8 mouse cellular contexts compared by ENCODE assay signal in the genomic region with DNA sequence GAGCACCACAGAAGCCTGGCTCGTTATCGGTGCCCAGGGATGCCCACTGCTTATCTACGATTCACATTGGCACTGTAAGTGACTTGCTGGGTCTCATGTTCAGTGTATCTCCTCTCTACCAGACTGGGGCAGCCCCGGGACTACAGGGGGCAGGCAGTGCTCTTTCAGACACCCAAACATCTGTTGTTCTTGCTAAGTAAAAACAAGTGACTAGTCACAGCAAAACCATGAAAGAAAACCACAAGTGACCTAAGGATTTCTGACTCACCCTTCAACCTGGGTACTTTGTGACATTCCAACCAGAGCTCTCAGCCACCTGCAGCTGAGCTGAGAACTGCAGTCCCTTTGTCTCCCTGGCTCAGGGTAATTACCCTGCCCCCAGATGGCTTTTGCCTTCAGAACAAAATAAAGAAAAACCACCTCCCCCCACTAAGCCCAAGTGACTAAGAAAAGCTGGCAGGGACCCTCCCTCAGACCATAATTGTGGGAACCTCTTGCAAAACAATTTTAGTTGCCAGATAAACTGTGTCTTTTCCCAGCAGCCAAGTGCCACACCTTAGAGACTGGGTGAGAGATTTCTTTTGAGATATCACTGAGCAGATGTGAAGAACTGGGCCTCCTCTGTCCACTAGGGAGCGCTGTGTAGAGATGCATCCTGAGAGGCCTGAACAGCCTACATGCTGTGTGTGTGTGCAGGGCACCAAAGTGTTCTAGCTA. TPM values are rescaled to one million over a fixed set of nuclear protein-coding genes. Genes with fewer than 3 reads are reported as not detected.
DNase-seq lines count a peak whose midpoint lies in the region; ATAC-seq and TF ChIP-seq lines count a peak whose summit lies in the region.

No protein-coding gene starts in this region.

- H3K4me2 ChIP-seq in forebrain, embryonic 13.5 days: no peak overlapping the region
- H3K4me2 ChIP-seq in midbrain, postnatal 0 days (ENCODE audit: low read depth, low read length, poor library complexity, severe bottlenecking): no peak overlapping the region

- peak; percentile 60 for DNase-seq in forebrain, embryonic 10.5 days (ENCODE audit: extremely low spot score, low spot score)
- peak; percentile 22 for DNase-seq in right cerebral cortex, postnatal 4 days
- DNase-seq in right cerebral cortex, adult 18-20 months: no peak
- DNase-seq in embryo, embryonic 9.5 days (ENCODE audit: extremely low spot score): peak; percentile 60
- peak; percentile 55 to 67 for DNase-seq in kidney, postnatal 4 days
- peak; percentile 53 for DNase-seq in midbrain, postnatal 0 days (ENCODE audit: low spot score)
- DNase-seq in thymus, postnatal 25 days: peak; percentile 74

- H3K27me3 ChIP-seq in forebrain, embryonic 10.5 days (ENCODE audit: poor library complexity, severe bottlenecking): no peaks in the 10 kb centered on the region
- H3K27me3 ChIP-seq in forebrain, embryonic 13.5 days: no peaks in the 10 kb centered on the region
- H3K27me3 ChIP-seq in midbrain, postnatal 0 days (ENCODE audit: insufficient read depth, low read length): no peaks in the 10 kb centered on the region

- TF ChIP-seq CTCF in midbrain, postnatal 0 days (IDR thresholded peaks at IDR 0.05): peak; percentile 60

- H3K4me1 ChIP-seq in forebrain, embryonic 10.5 days: peaks cover 23% of the 10 kb centered on the region
- 0 out of 2 replicates have a peak, but pooled peaks cover 7% of the 10 kb centered on the region for H3K4me1 ChIP-seq in forebrain, embryonic 13.5 days
- no peaks in the 10 kb centered on the region for H3K4me1 ChIP-seq in midbrain, postnatal 0 days (ENCODE audit: insufficient read depth, low read length)

- H3K4me3 ChIP-seq in forebrain, embryonic 10.5 days: no peak overlapping the region
- no peak overlapping the region for H3K4me3 ChIP-seq in forebrain, embryonic 13.5 days
- no peak overlapping the region for H3K4me3 ChIP-seq in midbrain, postnatal 0 days (ENCODE audit: low read depth, low read length)

- no peaks in the 10 kb centered on the region for H3K36me3 ChIP-seq in forebrain, embryonic 10.5 days (replicated peaks)
- no peaks in the 10 kb centered on the region for H3K36me3 ChIP-seq in forebrain, embryonic 13.5 days (ENCODE audit: poor library complexity, severe bottlenecking)
- no peaks in the 10 kb centered on the region for H3K36me3 ChIP-seq in midbrain, postnatal 0 days (ENCODE audit: insufficient read depth, low read length)

- H3K27ac ChIP-seq in forebrain, embryonic 10.5 days: peak overlapping the region; percentile 51
- H3K27ac ChIP-seq in forebrain, embryonic 13.5 days: no peak overlapping the region
- no peak overlapping the region for H3K27ac ChIP-seq in midbrain, postnatal 0 days (ENCODE audit: low read depth, low read length)

- WGBS in forebrain, embryonic 10.5 days: 36% methylated on average over 5 of the region's 5 CpGs
- WGBS in forebrain, embryonic 13.5 days: 31% methylated on average over 5 of the region's 5 CpGs
- WGBS in midbrain, postnatal 0 days: 53% methylated on average over 5 of the region's 5 CpGs

- no peak for ATAC-seq in forebrain, embryonic 13.5 days
- ATAC-seq in midbrain, postnatal 0 days (ENCODE audit: low FRiP score): no peak

- no peaks in the 10 kb centered on the region for H3K9me3 ChIP-seq in forebrain, embryonic 10.5 days
- no peaks in the 10 kb centered on the region; the same call in 1 of the 2 replicates for H3K9me3 ChIP-seq in forebrain, embryonic 13.5 days (replicated peaks)
- H3K9me3 ChIP-seq in midbrain, postnatal 0 days (ENCODE audit: low read length): no peaks in the 10 kb centered on the region

- H3K9ac ChIP-seq in forebrain, embryonic 13.5 days: no peak overlapping the region
- H3K9ac ChIP-seq in midbrain, postnatal 0 days (replicated peaks; ENCODE audit: low read length, poor library complexity, severe bottlenecking): no peak overlapping the region

RNA-seq across cellular contexts. Expression of a gene that starts 46.4 kb away (rescaled TPM):
- polyA plus RNA-seq in forebrain, embryonic 10.5 days (2016; fragmentation: Nextera tagmentation; extraction: Ambion mirVana): not detected in 2 replicates
- not detected in 2 replicates for polyA plus RNA-seq in forebrain, embryonic 13.5 days (2015; fragmentation: Nextera tagmentation; extraction: Ambion mirVana)
- not detected in 2 replicates for total RNA-seq in midbrain, postnatal 0 days (2014; rRNA removed)
- polyA plus RNA-seq in midbrain, postnatal 0 days (2015; fragmentation: Nextera tagmentation; extraction: Ambion mirVana): not detected in 2 replicates
